Mouse (Mus musculus) liver, postnatal 0 days (tissue): ENCODE measurements around the gene Dscam. TPM values are rescaled to one million over a fixed set of nuclear protein-coding genes. Genes with fewer than 3 reads are reported as not detected.

Experiments
- ATAC-seq: fragments of 200-750 bp; cut with Nextera tagmentation; 2 replicates; pipeline ENCODE4 v1.8.0; 2017; ENCODE audit warnings: mild to moderate bottlenecking, moderate library complexity
- DNase-seq: peaks from one replicate; pipeline ENCODE4 v3.0.0-alpha.2; 2016
- H3K27ac ChIP-seq: fragments of 300-500 bp; sonication (generic); 2 replicates; pipeline ENCODE4 v1.5.1; 2014; ENCODE audit warnings: antibody characterized with exemption, moderate library complexity, mild to moderate bottlenecking, low read depth
- H3K27me3 ChIP-seq: fragments of 300-500 bp; sonication (generic); 2 replicates; pipeline ENCODE4 v1.6.1; 2014; ENCODE audit warnings: low read length, control low read depth, mixed read lengths; ENCODE audit not compliant: insufficient read depth
- H3K36me3 ChIP-seq: fragments of 300-500 bp; sonication (generic); replicated peaks from 2 replicates; pipeline ENCODE4 v1.6.1; 2014; ENCODE audit warnings: mild to moderate bottlenecking, control low read depth, low read length, moderate library complexity, mixed read lengths; ENCODE audit not compliant: insufficient read depth
- H3K4me1 ChIP-seq: fragments of 300-500 bp; sonication (generic); 2 replicates; pipeline ENCODE4 v1.6.1; 2014; ENCODE audit warnings: antibody characterized with exemption, mild to moderate bottlenecking, control low read depth; ENCODE audit not compliant: insufficient read depth
- H3K4me2 ChIP-seq: fragments of 300-500 bp; sonication (generic); 2 replicates; pipeline ENCODE4 v1.6.1; 2014; ENCODE audit warnings: low read depth, mild to moderate bottlenecking, low read length, moderate library complexity, mixed read lengths
- H3K4me3 ChIP-seq: fragments of 300-500 bp; sonication (generic); 2 replicates; pipeline ENCODE4 v1.5.1; 2014; ENCODE audit warnings: low read depth, low read length
- H3K9ac ChIP-seq: fragments of 300-500 bp; sonication (generic); replicated peaks from 2 replicates; pipeline ENCODE4 v1.6.1; 2014; ENCODE audit warnings: mild to moderate bottlenecking, moderate library complexity
- H3K9me3 ChIP-seq: fragments of 300-500 bp; sonication (generic); 2 replicates; pipeline ENCODE4 v1.6.1; 2016; ENCODE audit warnings: mild to moderate bottlenecking, control low read depth, low read length, mixed read lengths
- CTCF ChIP-seq: sonication (generic); IDR thresholded peaks from 2 replicates; pipeline ENCODE4 v1.5.1; 2016; ENCODE audit warnings: antibody characterized with exemption, low read depth
- EP300 ChIP-seq: IDR thresholded peaks from 2 replicates; pipeline ENCODE4 v1.6.1; 2016; ENCODE audit warnings: antibody characterized with exemption, low read depth, mild to moderate bottlenecking
- WGBS: fragments of 180-500 bp; shearing (Covaris S2); extraction: QIAGEN DNeasy Blood & Tissue Kit; methylation state at CpG from one replicate; pipeline ENCODE4 v1.1.7; 2014; ENCODE audit not compliant: insufficient replicate concordance; 5-methylcytosine and 5-hydroxymethylcytosine counted together
- polyA plus RNA-seq: library from polyadenylated mRNA; unstranded; fragments of >200 nt; fragmentation: Nextera tagmentation; extraction: Ambion mirVana; gene quantifications from 2 replicates; pipeline ENCODE4 v1.2.1, GENCODE M21; 2015

Gene Dscam
- polyA plus RNA-seq, 1 experiment from 2014 or later, result not detected

DNA sequence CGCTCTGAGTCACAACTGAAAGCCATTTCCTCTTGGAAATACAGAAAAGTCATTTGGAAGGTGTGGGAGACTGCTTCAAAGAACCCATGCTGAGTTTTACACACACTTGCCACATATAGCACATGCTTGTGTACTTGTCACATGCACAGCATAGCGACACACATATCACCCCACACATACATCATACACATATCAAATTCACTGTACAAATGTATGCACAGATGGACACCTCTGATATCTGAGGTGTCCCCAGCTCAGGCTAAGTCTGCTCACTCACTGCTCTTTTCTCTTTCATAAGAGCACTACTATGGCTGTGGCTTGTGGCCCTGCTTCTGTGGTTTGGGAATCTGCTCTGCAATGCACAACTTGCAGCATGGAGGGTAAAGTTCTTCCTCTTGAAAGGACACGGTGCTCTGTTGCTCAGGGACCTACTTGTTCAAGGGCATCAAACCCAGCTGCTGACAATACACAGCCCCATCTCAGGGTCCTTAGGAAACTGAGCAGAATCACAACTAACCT, 137.0 kb downstream of the Dscam start:
- Histone ChIP-seq H3K4me1 (no peaks in the 10 kb centered on the region), H3K27me3 (no peaks in the 10 kb centered on the region), H3K9ac (no peak overlapping the region), H3K27ac (no peak overlapping the region), H3K9me3 (no peaks in the 10 kb centered on the region), H3K4me3 (no peak overlapping the region), H3K36me3 (no peaks in the 10 kb centered on the region), H3K4me2 (no peak overlapping the region)
- WGBS, result 51% methylated on average over 3 of the region's 3 CpGs
- DNase-seq (no peak), ATAC-seq (no peak)
- TF ChIP-seq CTCF (no peak), EP300 (no peak)

- WGBS, result 72% methylated on average over 1 of the region's 1 CpGs
Measured at GRCm38 (mm10) chr16:97027701-97028100, 142.9 kb downstream of the Dscam start.

DNA sequence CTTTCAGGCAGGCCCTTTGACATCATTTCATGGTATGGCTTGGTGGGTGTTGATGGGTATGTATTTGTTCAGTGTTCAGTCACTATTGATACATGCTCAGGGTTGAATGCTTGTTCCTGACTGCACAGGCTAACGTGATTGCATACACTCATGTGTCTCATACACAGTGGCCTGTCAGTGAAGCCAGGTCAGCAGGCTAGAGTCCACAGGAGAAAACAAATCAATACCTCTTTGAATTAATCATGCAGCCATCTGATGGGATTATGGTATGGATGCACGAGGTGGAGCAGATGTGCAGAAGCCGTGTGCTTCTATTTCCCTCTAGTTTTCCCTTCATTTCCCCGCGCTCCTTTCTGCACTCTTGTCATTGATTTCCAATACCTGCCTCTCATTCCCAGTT, 143.7 kb downstream of the Dscam start:
- no peaks in the 10 kb centered on the region for H3K4me1 ChIP-seq
- 87% methylated on average over 5 of the region's 5 CpGs for WGBS
- no peaks in the 10 kb centered on the region for H3K36me3 ChIP-seq
- no peak overlapping the region for H3K27ac ChIP-seq
- H3K4me2 ChIP-seq, result no peak overlapping the region
- ATAC-seq (no peak), DNase-seq (no peak)
- no peak for TF ChIP-seq CTCF
- no peak for TF ChIP-seq EP300
- H3K9me3 ChIP-seq, result no peaks in the 10 kb centered on the region
- H3K4me3 ChIP-seq, result no peak overlapping the region
- no peak overlapping the region for H3K9ac ChIP-seq
- H3K27me3 ChIP-seq, result no peaks in the 10 kb centered on the region

More at GRCm38 (mm10) chr16:97027701-97028100, 142.9 kb downstream of the Dscam start:
- DNase-seq, result no peak
- Histone ChIP-seq H3K27ac (no peak overlapping the region), H3K4me2 (no peak overlapping the region), H3K4me1 (no peaks in the 10 kb centered on the region), H3K9me3 (no peaks in the 10 kb centered on the region), H3K27me3 (no peaks in the 10 kb centered on the region), H3K4me3 (no peak overlapping the region), H3K36me3 (no peaks in the 10 kb centered on the region), H3K9ac (no peak overlapping the region)
- ATAC-seq, result no peak
- TF ChIP-seq EP300 (no peak), CTCF (no peak)

- Histone ChIP-seq H3K9me3 (no peaks in the 10 kb centered on the region), H3K27me3 (no peaks in the 10 kb centered on the region), H3K4me2 (no peak overlapping the region), H3K27ac (no peak overlapping the region), H3K9ac (no peak overlapping the region), H3K4me1 (no peaks in the 10 kb centered on the region), H3K36me3 (no peaks in the 10 kb centered on the region), H3K4me3 (no peak overlapping the region)
- ATAC-seq, result no peak
- 42% methylated on average over 4 of the region's 4 CpGs for WGBS
- no peak for DNase-seq
- TF ChIP-seq EP300, result no peak
- TF ChIP-seq CTCF, result no peak
Measured at GRCm38 (mm10) chr16:97024406-97024805, 146.1 kb downstream of the Dscam start.

- 66% methylated on average over 6 of the region's 6 CpGs for WGBS
Measured at GRCm38 (mm10) chr16:97021496-97021895, 149.1 kb downstream of the Dscam start.

DNA sequence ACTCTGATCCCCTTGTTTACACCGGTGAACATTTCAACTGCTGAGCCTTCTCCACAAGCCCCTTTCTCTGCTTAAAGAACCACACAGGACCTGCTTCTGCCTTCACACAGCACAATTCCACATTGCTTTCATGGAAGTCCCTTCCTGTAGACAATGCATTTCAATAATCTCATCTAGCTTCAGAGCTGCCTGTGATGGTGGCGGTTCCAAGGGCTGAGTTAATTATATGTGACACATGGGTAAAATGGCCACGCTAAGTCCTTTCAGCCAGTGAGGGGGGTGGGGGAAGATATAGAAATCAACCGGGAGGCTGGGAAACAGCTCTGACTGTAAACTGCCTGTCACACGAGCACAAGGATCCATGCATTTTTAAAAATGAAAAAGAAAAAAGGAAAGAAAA, 152.2 kb downstream of the Dscam start:
- no peak for TF ChIP-seq CTCF
- TF ChIP-seq EP300, result no peak
- Histone ChIP-seq H3K27me3 (no peaks in the 10 kb centered on the region), H3K4me1 (0 out of 2 replicates have a peak, but pooled peaks cover 2% of the 10 kb centered on the region), H3K9me3 (no peaks in the 10 kb centered on the region), H3K9ac (no peak overlapping the region), H3K4me3 (no peak overlapping the region), H3K27ac (no peak overlapping the region), H3K4me2 (no peak overlapping the region), H3K36me3 (no peaks in the 10 kb centered on the region)
- ATAC-seq, result no peak
- WGBS, result 65% methylated on average over 5 of the region's 5 CpGs
- DNase-seq, result no peak

More at GRCm38 (mm10) chr16:97021496-97021895, 149.1 kb downstream of the Dscam start:
- H3K4me1 ChIP-seq, result 0 out of 2 replicates have a peak, but pooled peaks cover 1% of the 10 kb centered on the region
- H3K9me3 ChIP-seq, result no peaks in the 10 kb centered on the region
- TF ChIP-seq CTCF (no peak), EP300 (no peak)
- no peak overlapping the region for H3K4me2 ChIP-seq
- H3K27me3 ChIP-seq, result no peaks in the 10 kb centered on the region
- H3K27ac ChIP-seq, result no peak overlapping the region
- no peak overlapping the region for H3K9ac ChIP-seq
- DNase-seq (no peak), ATAC-seq (no peak)
- H3K36me3 ChIP-seq, result no peaks in the 10 kb centered on the region
- no peak overlapping the region for H3K4me3 ChIP-seq
